Mouse (Mus musculus) G1E (cell line): Measurements from ENCODE around the gene Pabpc5. TPM values are rescaled to one million over a fixed set of nuclear protein-coding genes. Genes with fewer than 3 reads are reported as not detected.

Experiments used
- ATAC-seq: 2 replicates; pipeline ENCODE4 v1.8.0; 2016; ENCODE audit warnings: mild to moderate bottlenecking; ENCODE audit not compliant: insufficient number of reproducible peaks, poor library complexity, low FRiP score, severe bottlenecking; ENCODE audit errors: extremely low read depth
- DNase-seq: peaks from one replicate; pipeline ENCODE4 v3.0.0; 2012; ENCODE audit warnings: low spot score
- H3K27me3 ChIP-seq: 2 replicates; pipeline ENCODE4 v1.6.1; 2012; ENCODE audit warnings: mild to moderate bottlenecking, low read length, inconsistent platforms; ENCODE audit not compliant: insufficient read depth
- H3K36me3 ChIP-seq: replicated peaks from 2 replicates; pipeline ENCODE3; 2012; ENCODE audit warnings: mild to moderate bottlenecking, inconsistent platforms
- H3K4me1 ChIP-seq: 2 replicates; pipeline ENCODE4 v1.6.1; 2012; ENCODE audit warnings: low read depth, low read length, inconsistent platforms, mixed read lengths; ENCODE audit not compliant: insufficient read depth
- H3K4me3 ChIP-seq: 2 replicates; pipeline ENCODE4 v1.5.1; 2012; ENCODE audit warnings: low read depth, mild to moderate bottlenecking, inconsistent platforms, low read length, moderate library complexity, mixed read lengths
- H3K9me3 ChIP-seq: replicated peaks from 2 replicates; pipeline ENCODE4 v1.6.1; 2012; ENCODE audit warnings: inconsistent platforms
- CTCF ChIP-seq: IDR thresholded peaks from 2 replicates; pipeline ENCODE4 v1.5.1; 2012; ENCODE audit warnings: low read depth, low read length, inconsistent platforms, mixed read lengths
- GATA1 ChIP-seq: IDR thresholded peaks from 2 replicates; pipeline ENCODE4 v1.6.1; 2012; ENCODE audit warnings: borderline replicate concordance, low read length, inconsistent platforms, mixed read lengths
- GATA2 ChIP-seq: IDR thresholded peaks from 2 replicates; pipeline ENCODE4 v1.6.1; 2012; ENCODE audit warnings: low read depth, low read length, inconsistent platforms, borderline replicate concordance
- POLR2AphosphoS5 ChIP-seq: IDR thresholded peaks from 2 replicates; pipeline ENCODE4 v1.6.1; 2012; ENCODE audit warnings: low read depth, low read length, inconsistent platforms; ENCODE audit not compliant: insufficient replicate concordance
- TAL1 ChIP-seq: conservative IDR thresholded peaks from 2 replicates; pipeline ENCODE4 v1.6.1; 2012; ENCODE audit warnings: low read depth, low read length, inconsistent platforms, mixed read lengths
- polyA plus RNA-seq: library from polyadenylated mRNA; stranded (reverse); fragments of >175 nt; gene quantifications from 2 replicates; pipeline ENCODE4 v1.2.3, GENCODE M21; 2012
- total RNA-seq, 2 experiments: library from RNA; stranded (forward) in 1 of 2; stranded (reverse) in 1 of 2; fragments of 200-1000 nt in 1 of 2; fragments of >200 nt in 1 of 2; fragmentation: Nextera tagmentation in 1 of 2; gene quantifications; 2 replicates each; pipeline ENCODE4 v1.2.3; 2014 to 2017

Pabpc5 gene
- total RNA-seq (2014; fragmentation: Nextera tagmentation) (not detected in 2 replicates), total RNA-seq (2017) (0.05 TPM in 1 of 2 replicates, not detected in the other), polyA plus RNA-seq (not detected in 2 replicates)

- no peak for ATAC-seq
These were observed at the start of gene Pabpc5 for GRCm38 (mm10) chrX:119927081-119927571. Gene Pabpc5, plus strand, starts transcription at chrX:119927196.

GRCm38 (mm10) chrX:119886957-119887593 is 39.9 kb upstream of the Pabpc5 start:
- DNase-seq (no peak), ATAC-seq (no peak)
- TF ChIP-seq CTCF = no peak
- no peak for TF ChIP-seq GATA2
- no peak for TF ChIP-seq TAL1
- no peak for TF ChIP-seq GATA1
- no peak for TF ChIP-seq POLR2AphosphoS5
- H3K4me1 ChIP-seq = no peaks in the 10 kb centered on the region
- H3K9me3 ChIP-seq = no peaks in the 10 kb centered on the region
- H3K4me3 ChIP-seq = no peak overlapping the region
- no peaks in the 10 kb centered on the region for H3K27me3 ChIP-seq
- no peaks in the 10 kb centered on the region for H3K36me3 ChIP-seq

More at GRCm38 (mm10) chrX:119927081-119927571, at the start of gene Pabpc5:
- TF ChIP-seq CTCF (no peak), POLR2AphosphoS5 (no peak), GATA2 (no peak), TAL1 (no peak), GATA1 (no peak)
- Histone ChIP-seq H3K36me3 (no peaks in the 10 kb centered on the region), H3K27me3 (no peaks in the 10 kb centered on the region), H3K4me1 (no peaks in the 10 kb centered on the region), H3K4me3 (no peak within 1 kb of the TSS), H3K9me3 (peaks cover 5% of the 10 kb centered on the region)
- no peak for DNase-seq

- TF ChIP-seq GATA2 = no peak
- TF ChIP-seq GATA1 = no peak
- no peak for TF ChIP-seq POLR2AphosphoS5
- no peak for TF ChIP-seq CTCF
- no peak for TF ChIP-seq TAL1
- Histone ChIP-seq H3K9me3 (no peaks in the 10 kb centered on the region), H3K4me3 (no peak overlapping the region), H3K4me1 (no peaks in the 10 kb centered on the region), H3K36me3 (no peaks in the 10 kb centered on the region), H3K27me3 (no peaks in the 10 kb centered on the region)
- no peak for ATAC-seq
- no peak for DNase-seq
These were observed 38.6 kb upstream of the Pabpc5 start for GRCm38 (mm10) chrX:119888326-119888920.

DNA sequence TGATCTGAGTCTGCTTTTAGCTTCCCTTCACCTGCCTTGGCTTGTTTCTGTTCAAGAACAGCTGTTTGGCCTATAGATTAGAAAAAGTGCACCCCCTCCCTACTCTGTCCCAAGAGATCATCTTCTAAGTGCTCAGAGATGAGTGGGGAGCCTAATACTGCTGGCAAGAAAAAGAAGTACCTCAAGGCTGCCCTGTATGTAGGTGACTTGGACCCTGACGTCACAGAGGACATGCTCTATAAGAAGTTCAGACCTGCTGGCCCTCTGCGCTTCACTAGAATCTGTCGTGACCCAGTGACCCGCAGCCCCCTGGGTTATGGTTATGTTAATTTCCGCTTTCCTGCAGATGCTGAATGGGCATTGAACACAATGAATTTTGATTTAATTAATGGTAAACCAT is 856 bp downstream of the Pabpc5 start:
- DNase-seq = no peak
- Histone ChIP-seq H3K27me3 (no peaks in the 10 kb centered on the region), H3K4me3 (no peak overlapping the region), H3K4me1 (no peaks in the 10 kb centered on the region), H3K36me3 (no peaks in the 10 kb centered on the region), H3K9me3 (peaks cover 5% of the 10 kb centered on the region)
- no peak for ATAC-seq
- TF ChIP-seq TAL1 = no peak
- TF ChIP-seq GATA2 = no peak
- TF ChIP-seq POLR2AphosphoS5 = no peak
- no peak for TF ChIP-seq CTCF
- no peak for TF ChIP-seq GATA1
